Mouse (Mus musculus): ENCODE results near the gene Epb41. TPM values are rescaled to one million over a fixed set of nuclear protein-coding genes. Genes with fewer than 3 reads are reported as not detected.
A peak's percentile ranks its signal among the peaks of the same experiment; 100 is the strongest.

The Epb41 gene
- total RNA-seq, 2 experiments from 2014 or later, result 216 to 281 TPM

DNA sequence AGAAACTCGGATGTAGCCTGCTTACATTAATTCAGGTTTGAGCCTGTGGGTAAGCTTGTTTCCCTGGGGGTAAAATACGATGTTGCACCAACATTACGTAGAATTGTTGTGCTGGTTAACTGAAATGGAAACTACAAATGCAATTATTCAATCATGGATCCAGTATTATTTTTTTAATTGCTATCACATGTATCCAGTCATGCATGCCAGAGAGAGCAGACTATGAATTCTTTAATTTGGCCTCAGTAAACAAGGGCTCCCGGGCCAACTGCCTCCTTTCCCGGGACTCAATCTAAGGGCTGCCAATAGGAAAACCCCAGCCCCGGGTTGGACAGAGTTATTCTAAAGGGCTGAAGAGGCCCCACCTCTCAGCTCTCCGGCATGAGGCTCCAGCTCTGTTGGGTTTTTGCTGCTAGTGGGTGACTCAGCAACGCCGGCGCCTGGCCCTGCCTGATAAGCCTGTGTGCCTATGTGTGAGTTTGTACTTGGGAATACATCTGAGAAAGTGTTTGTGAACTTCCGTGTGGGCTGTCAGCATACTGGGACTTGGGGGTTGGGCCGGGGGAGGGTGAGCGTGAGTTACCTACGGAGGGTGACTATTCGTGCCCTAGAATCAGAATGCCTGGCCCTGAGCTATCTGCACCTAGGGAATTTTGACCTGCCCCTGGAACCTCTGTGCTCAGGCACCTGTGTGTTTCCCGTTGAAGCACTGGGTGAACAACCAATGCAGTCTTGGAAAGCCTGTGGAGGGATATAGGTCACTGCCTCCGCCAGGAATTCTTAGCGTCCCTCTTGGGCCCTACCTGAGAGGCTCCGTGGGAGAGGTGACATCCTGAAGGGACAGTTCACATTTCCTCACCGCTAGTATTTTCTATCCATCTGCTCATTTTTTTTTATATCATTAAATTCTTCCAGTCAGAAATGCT is 1.6 kb upstream of the Epb41 start:
- DNase-seq, result peak; percentile 52 to 62
- intact Hi-C loops (cut with DNase I), result loop anchor here (5.0 kb wide), 1 partner anchor 159 kb away; no protein-coding TSS in a partner anchor

GRCm38 (mm10) chr4:132075796-132076195 is 675 bp upstream of the Epb41 start:
- intact Hi-C loops (cut with DNase I), result loop anchor here (2.0 to 5.0 kb wide), 3 partner anchors 29 to 158 kb away; no protein-coding TSS in a partner anchor
- DNase-seq, result no peak

- DNase-seq, result peak; percentile 54 to 60
- intact Hi-C loops (cut with DNase I), result loop anchor here (2.0 kb wide), 2 partner anchors 28 to 42 kb away; no protein-coding TSS in a partner anchor
These were observed 816 bp downstream of the Epb41 start, which contains the start of gene Gm10300 for GRCm38 (mm10) chr4:132074077-132074932. TSS of gene Gm10300 (plus strand) at chr4:132074697.

GRCm38 (mm10) chr4:132072946-132073345 is 2.2 kb downstream of the Epb41 start:
- DNase-seq, result peak; percentile 60 to 61
- intact Hi-C loops (cut with DNase I), result no loop called here

DNA sequence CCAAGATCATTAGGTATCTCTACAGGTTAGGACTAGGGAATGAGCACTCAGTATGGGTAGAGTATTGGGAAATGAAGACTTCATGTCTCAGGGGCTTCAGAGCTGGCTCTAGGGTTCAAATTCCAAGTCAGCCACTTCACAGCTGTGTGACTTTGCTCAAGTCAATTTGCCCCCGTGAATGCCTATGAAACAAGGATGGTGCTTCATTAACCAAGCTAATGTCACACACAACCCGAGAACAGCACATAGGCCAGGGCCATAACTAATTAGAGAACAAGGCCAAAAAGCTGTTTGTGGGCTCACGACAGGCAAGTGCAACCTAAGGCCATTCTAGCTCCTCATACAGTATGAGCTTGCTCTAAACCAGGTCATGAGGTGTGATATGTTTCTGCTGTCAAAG is 3.0 kb downstream of the Epb41 start:
- intact Hi-C loops (cut with DNase I), result no loop called here
- no peak for DNase-seq

DNA sequence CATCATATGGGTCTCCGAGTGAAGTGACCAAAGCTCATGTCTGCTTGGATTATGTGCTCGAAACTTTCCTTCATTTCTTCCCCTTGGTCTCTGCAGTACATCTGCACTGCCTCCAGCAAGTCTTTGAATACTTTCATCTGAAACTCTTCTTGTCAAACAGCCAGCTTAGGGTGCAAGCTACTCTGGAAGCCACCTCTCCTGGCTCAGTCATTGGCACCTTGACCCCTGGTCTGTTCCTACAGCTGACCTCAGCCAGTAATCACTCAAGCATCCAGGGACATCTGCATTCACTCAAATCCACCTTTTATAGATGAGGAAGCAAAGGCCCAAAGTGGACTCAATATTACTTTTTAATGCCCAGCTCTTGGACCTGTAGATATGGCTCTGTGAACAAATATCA is 3.4 kb downstream of the Epb41 start:
- intact Hi-C loops (cut with DNase I), result no loop called here

DNA sequence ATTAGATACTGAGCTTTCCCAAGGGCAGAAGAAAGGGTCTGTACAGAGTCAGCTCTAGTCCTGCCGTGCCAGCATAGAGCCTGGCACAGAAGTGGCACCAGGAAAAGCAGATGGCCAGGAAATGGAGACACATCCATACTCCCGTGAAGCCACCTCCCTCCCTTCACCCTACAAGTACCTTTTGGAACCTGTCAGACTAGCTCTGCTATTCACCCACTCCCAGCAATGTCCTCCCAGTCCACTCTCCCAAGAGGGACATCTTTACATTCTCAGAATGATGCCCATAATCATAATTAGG is 7.2 kb downstream of the Epb41 start:
- intact Hi-C loops (cut with DNase I), result no loop called here
- DNase-seq, result no peak

More for the DNA sequence above, 3.4 kb downstream of the Epb41 start:
- DNase-seq, result no peak

GRCm38 (mm10) chr4:132067112-132067937 is 7.8 kb downstream of the Epb41 start:
- DNase-seq, result no peak
- intact Hi-C loops (cut with DNase I), result no loop called here

DNA sequence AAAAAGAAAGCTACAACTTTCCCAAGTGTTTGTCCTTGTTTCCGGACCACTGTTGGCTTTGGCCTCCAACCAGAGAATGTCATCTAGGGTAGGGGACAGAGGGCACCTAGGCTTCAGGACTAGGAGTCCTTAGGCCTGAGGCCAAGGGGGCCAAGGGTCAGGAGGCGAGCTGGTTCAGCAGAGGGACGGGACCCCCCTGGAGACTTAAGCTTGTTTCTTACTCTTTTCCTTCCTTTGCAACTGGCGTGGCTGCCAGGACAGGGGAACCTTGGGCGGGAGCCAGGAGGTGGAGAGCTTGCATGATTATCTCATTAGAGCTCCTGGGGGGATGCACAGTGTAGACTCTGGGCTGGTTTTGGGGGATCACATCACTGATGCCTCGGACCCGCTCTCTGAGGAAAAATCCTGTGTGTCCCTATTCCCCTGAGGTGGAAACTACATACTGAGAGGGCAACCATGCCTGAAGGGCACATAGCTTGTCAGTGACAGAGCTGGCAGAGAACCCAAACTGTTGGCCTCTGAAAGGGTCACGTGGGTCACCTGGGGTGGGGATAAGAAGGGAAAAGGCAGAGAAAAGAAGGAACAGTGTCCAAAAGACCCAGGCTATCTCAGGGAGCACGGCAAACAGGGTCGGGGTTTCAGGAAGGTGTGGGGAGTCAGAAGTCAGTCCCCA is 8.9 kb downstream of the Epb41 start:
- peak; percentile 75 to 80 for DNase-seq
- intact Hi-C loops (cut with DNase I), result no loop called here

- intact Hi-C loops (cut with DNase I), result no loop called here
These were observed 9.5 kb downstream of the Epb41 start for GRCm38 (mm10) chr4:132065578-132065977.

DNA sequence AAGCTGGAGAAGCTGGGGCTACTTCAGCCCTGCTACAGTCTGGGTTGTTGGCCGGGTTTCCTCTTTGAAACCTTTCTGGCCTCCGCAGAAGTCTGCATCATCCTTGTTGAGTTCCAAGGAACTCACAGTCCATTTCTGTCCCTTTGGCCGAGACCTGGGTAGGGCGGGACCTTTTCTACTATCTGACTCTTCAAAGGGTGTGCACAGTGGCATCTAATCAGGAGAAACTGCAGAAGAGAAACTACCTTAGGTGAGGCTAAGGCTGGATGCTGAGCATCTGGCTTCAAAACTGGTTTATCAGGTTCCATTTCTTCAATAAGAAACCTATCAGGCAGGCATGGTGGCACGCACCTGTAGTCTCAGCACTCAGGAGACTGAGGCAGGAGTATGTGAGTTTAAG is 10.6 kb downstream of the Epb41 start:
- intact Hi-C loops (cut with DNase I), result no loop called here
- no peak for DNase-seq

More at GRCm38 (mm10) chr4:132065578-132065977, 9.5 kb downstream of the Epb41 start:
- DNase-seq, result no peak

DNA sequence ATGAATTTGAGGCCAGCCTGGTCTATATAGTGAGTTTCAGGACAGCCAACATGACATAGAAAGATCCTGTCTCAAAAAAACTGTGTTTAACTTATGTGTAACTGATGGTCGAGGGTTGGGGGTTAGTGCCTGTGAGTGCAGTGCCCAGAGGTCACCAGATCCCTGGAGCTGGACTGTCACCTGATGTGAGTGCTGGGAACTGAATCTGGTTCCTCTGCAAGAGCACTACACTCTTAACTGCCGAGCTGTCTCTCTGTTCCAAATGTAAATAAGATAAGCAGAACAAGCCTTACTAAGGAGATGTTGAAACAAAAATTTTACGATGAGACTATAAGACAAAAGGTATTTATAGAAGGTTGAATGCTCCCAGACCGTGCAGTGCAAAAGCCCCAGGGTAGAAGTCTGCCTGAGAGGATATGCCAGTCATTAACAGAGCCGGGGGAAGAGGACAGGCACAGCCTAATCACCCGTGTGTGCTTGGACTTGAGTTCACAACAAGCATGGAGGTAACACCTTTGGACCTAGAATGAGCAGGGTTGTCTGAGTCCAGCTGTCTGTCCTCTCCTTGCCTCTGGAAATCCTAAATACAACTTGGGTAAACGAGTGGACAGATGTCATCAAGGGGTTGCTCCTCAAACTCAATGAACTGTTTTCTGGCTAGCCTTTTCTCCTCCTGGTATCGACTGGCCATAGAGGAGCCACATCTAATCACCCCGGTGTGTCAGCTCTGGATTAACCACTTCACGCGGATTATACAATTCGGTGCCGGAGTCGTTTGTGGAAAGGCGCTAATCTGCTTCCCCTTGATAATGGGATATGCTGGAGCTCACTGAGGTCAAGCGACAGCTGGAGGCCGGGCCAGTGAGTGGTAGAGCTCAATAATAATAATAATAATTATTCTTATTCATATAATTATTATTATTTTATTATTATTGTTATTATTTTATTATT is 11.9 kb downstream of the Epb41 start:
- DNase-seq, result no peak
- intact Hi-C loops (cut with DNase I), result no loop called here

GRCm38 (mm10) chr4:132062289-132062688 is 12.8 kb downstream of the Epb41 start:
- no peak for DNase-seq
- intact Hi-C loops (cut with DNase I), result no loop called here

DNA sequence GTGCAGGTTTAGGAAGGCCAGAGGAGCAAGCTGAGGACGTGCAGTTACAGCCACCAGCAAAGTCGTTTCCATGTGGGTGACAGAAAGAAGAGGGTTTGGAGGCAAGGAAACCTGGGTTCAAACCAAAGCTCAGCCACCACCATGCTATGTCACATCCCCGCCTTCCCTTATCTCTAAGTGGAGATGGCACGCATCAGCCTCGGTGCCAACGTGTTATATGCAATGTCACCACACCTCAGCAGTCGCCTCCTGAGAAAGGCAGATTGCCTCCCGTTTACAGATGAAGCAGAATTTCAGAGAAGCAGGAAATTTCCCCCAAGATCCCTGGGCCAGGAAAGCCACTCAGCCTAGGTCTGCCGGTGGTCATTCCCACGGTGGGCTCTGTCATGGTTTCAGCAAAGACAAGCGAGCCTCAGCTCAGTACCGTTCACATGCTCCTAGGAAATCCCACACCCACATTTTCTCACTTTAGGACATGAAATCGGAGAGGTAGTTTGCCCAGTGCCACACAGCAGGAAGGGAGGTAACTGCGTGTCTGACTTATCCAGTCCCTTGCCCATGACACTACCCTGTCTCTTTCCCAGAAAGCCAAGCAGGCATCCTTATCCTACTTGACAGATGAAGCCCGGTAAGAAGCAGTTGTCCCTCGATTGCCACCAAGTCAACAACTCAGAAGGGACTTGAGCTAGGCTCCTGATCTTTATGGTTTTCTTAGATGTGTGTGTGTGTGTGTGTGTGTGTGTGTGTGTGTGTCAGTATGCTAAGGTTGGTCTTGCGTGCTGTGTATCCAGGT is 14.9 kb downstream of the Epb41 start:
- DNase-seq, result no peak
- intact Hi-C loops (cut with DNase I), result no loop called here

DNA sequence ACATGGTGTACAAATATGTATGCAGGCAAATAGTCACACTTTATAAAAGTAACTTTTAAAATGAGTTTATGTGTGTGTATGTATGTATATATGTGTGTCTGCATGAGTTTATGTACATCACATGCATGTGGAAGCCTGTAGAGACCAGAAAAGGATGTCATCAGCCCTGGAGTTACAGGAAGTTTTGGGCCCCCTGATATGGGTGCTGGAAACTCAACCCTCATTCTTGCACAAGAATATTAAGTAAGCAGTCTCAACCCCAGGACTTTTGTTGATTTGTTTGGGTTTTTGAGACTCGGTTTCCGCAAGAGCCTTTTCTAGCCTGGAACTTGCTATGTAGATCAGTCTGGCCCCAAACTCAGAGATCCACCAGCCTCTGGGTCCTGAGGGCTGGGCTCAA is 15.6 kb downstream of the Epb41 start:
- DNase-seq, result no peak

GRCm38 (mm10) chr4:132057311-132057710 is 17.8 kb downstream of the Epb41 start:
- intact Hi-C loops (cut with DNase I), result no loop called here
- DNase-seq, result no peak

More for the DNA sequence above, 15.6 kb downstream of the Epb41 start:
- intact Hi-C loops (cut with DNase I), result no loop called here

- no peak for DNase-seq
- intact Hi-C loops (cut with DNase I), result no loop called here
These were observed 23.5 kb downstream of the Epb41 start for GRCm38 (mm10) chr4:132051321-132052275.
